Mouse (Mus musculus): Measurements from ENCODE around the gene Gtpbp10.

DNA sequence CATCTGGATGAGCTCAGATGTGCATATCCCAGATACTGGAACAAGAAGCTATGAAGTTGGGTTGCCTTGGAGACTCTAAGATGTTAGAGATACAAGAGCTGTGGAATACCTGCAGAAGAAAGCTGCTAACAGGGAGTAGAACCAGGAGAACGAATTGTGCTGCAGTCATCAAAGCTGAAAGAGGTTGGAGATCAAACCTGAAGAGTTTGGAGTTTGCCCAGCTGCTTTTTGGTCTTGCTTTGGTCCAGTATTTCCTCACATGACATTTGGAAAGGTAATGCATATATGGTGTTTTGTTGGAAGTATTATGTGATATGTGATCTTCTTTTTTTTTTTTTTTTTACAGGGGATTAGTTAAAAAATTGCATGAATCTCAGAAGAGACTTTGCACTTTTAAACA lies 23.2 kb downstream of the Gtpbp10 start:
- TF ChIP-seq CTCF (IDR thresholded peaks at IDR 0.05; ENCODE audit: low read depth, low read length) (no peak), POLR2A (IDR thresholded peaks at IDR 0.05; ENCODE audit: insufficient read depth, low read length) (no peak), EP300 (IDR thresholded peaks at IDR 0.05; ENCODE audit: insufficient read depth, low read depth, low read length) (no peak)

Measured in ES-Bruce4 (cell line).